Mouse (Mus musculus): Measurements from ENCODE around the gene Arhgap31.

DNA sequence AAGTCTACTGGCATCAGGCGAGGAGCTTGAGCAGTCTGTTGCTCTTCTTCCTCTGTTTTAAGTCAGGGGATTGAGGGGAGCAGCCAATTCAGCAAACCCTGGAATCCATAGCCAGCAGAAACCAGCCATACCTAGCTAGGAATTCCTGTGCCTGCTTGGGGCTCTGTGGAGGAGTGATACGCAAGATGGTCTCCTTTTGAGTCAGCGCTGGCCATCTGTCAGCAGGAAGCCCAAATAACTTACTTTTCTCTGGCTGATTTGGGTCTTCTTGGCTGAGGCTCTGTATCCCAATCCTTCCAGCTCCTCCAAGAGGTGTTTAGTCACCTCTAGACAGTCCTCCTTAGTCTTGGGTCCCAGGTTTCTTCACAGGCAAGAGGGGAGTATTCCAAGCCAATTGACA lies 157.1 kb downstream of the Arhgap31 start:
- TF ChIP-seq CTCF (IDR thresholded peaks at IDR 0.05; ENCODE audit: borderline replicate concordance, extremely low read depth, insufficient read depth, insufficient read length): no peak
- no peak for TF ChIP-seq POLR2A (IDR thresholded peaks at IDR 0.05; ENCODE audit: borderline replicate concordance, extremely low read depth, insufficient read depth, insufficient read length, poor library complexity, severe bottlenecking)
